Mouse (Mus musculus): ENCODE results near the gene Rnf224.

GRCm38 (mm10) chr2:25262291-25262767 is 25.7 kb upstream of the Rnf224 start, which contains the start of gene Tprn:
- TF ChIP-seq EP300 (IDR thresholded peaks at IDR 0.05; ENCODE audit: low read depth) (no peak), CTCF (IDR thresholded peaks at IDR 0.05; ENCODE audit: low read depth) (no peak)

Data from liver, embryonic 14.5 days (tissue).